Mouse (Mus musculus) bone marrow macrophage, adult 2 months (primary cell): Measurements from ENCODE around the gene Fam122a.

ENCODE experiments used
- CTCF ChIP-seq: IDR thresholded peaks from 2 replicates; pipeline ENCODE4 v1.5.1; 2012; ENCODE audit warnings: low read depth, mild to moderate bottlenecking, low read length, moderate library complexity
- POLR2A ChIP-seq: IDR thresholded peaks from 2 replicates; pipeline ENCODE4 v1.6.1; 2012; ENCODE audit warnings: mild to moderate bottlenecking, low read depth, low read length, borderline replicate concordance

DNA sequence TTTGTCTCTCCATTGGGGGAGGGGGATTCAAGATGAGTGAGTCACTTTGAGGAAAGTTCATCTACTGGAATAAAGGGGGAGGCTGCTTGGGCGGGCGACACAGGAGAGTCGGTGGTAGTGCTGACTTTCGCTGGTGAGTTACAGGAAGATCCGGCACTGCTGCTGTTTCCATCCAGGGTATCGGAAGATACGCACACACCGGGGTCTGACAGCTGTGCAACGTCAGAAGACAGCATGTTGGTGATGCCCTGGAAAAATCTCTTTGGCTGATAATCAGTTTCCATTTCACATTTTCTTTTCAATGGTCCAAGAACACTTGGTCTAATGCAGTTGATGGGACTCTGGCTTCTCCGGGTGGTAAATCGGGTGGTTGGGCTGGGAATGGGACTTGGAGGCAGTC lies 695 bp downstream of the Fam122a start:
- no peak for TF ChIP-seq CTCF
- no peak for TF ChIP-seq POLR2A
